30 mouse cellular contexts compared by ENCODE assay signal in genomic region chr11:101990244-101990643, GRCm38 (mm10). TPM values are rescaled to one million over a fixed set of nuclear protein-coding genes. Genes with fewer than 3 reads are reported as not detected.
"Had no signal": no experiment of that assay in that cellular context is flagged by ENCODE, and none has a peak within 500 bp of the region (broad histone marks: within the 10 kb centered on the region; RNA-seq: fewer than 3 reads in every experiment).

No protein-coding gene starts in this region.

- H3K4me1 ChIP-seq: midbrain, embryonic 13.5 days had no signal

- H3K27ac ChIP-seq: limb, embryonic 12.5 days; limb, embryonic 15.5 days; liver, embryonic 14.5 days; macrophage; midbrain, embryonic 13.5 days; neural tube, embryonic 13.5 days; stomach, embryonic 15.5 days had no signal

- DNase-seq: kidney, adult 18-20 months; kidney, adult 9 months; kidney, postnatal 14 days; kidney, postnatal 4 days; liver, postnatal 0 days; lung, embryonic 14.5 days; retina, postnatal 1 day; spleen, adult 18-20 months; thymus, postnatal 25 days had no signal

- H3K4me3 ChIP-seq: limb, embryonic 12.5 days; limb, embryonic 15.5 days; midbrain, embryonic 13.5 days; myocyte; neural tube, embryonic 13.5 days; stomach, embryonic 15.5 days had no signal

RNA-seq across cellular contexts. Expression of gene Cfap97d1, which starts 6.2 kb away (rescaled TPM):
- total RNA-seq: layer of hippocampus, adult 18-20 months; layer of hippocampus, postnatal 14 days; left cerebral cortex, adult 8-10 months; left cerebral cortex, postnatal 25 days; megakaryocyte, adult 5-6 weeks; neutrophil, adult 5-6 weeks had no signal
- polyA plus RNA-seq: intestine, embryonic 16.5 days; kidney, embryonic 16.5 days; limb, embryonic 12.5 days; limb, embryonic 15.5 days; liver, embryonic 11.5 days; liver, embryonic 14.5 days; liver, postnatal 0 days; lung, embryonic 14.5 days; macrophage; midbrain, embryonic 13.5 days; midbrain, embryonic 16.5 days; myocyte; neural tube, embryonic 13.5 days; stomach, embryonic 15.5 days; thymus, postnatal 0 days had no signal

RNA-seq across cellular contexts. Expression of gene Sost, which starts 23.4 kb away (rescaled TPM):
- total RNA-seq: layer of hippocampus, postnatal 14 days; left cerebral cortex, postnatal 25 days; megakaryocyte, adult 5-6 weeks; monocyte, adult 5-6 weeks; neutrophil, adult 5-6 weeks had no signal
- polyA plus RNA-seq: liver, embryonic 11.5 days; liver, postnatal 0 days; lung, embryonic 14.5 days; lung, postnatal 0 days; macrophage; midbrain, embryonic 16.5 days had no signal

RNA-seq across cellular contexts. Expression of gene Mpp3, which starts 38.0 kb away (rescaled TPM):
- total RNA-seq: megakaryocyte, adult 5-6 weeks; monocyte, adult 5-6 weeks; neutrophil, adult 5-6 weeks had no signal
- polyA plus RNA-seq: macrophage had no signal

RNA-seq across cellular contexts. Expression of gene Cd300lg, which starts 51.1 kb away (rescaled TPM):
- total RNA-seq: layer of hippocampus, adult 18-20 months; left cerebral cortex, postnatal 25 days had no signal
- polyA plus RNA-seq: myocyte had no signal
